Mouse (Mus musculus) liver, adult 2 months (tissue): ENCODE results near the gene Gm10272.
"Not testable (repeated sequence)": the region's sequence is repeated elsewhere in the genome, so short reads cannot be mapped to it uniquely, and the experiment has no call there.

Experiments
- CTCF ChIP-seq: fragments of 200-500 bp; IDR thresholded peaks from 2 replicates; pipeline ENCODE4 v1.5.1; 2011; ENCODE audit warnings: low read depth, low read length, control low read depth
- POLR2A ChIP-seq: fragments of 200-500 bp; IDR thresholded peaks from 2 replicates; pipeline ENCODE4 v1.6.1; 2011; ENCODE audit warnings: low read length, control low read depth; ENCODE audit not compliant: insufficient read depth; ENCODE audit errors: extremely low read depth

DNA sequence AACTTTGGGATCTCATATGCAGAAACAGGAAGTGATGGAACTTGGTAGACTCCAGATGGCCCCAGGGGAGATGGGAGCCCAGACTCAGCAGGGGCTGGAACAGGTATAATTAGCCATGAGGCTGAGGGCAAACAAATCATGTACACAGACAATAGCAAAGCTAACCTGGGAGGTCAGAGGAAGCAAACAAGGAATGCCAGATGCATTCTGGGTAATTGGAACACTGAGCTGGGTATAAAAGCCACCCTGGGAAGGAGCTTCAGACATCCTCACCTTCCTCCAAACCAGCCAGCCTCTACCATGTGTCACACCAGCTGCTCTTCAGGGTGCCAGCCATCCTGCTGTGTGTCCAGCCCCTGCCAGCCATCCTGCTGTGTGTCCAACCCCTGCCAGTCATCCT lies 4.7 kb downstream of the Gm10272 start, which contains the start of gene Gm10024:
- TF ChIP-seq CTCF, POLR2A: not testable (repeated sequence)
